20 mouse cellular contexts compared by ENCODE assay signal in genomic region chr6:140360996-140361395, GRCm38 (mm10).
A peak's percentile ranks its signal among the peaks of the same experiment; 100 is the strongest.
DNase-seq lines count a peak whose midpoint lies in the region; ATAC-seq and TF ChIP-seq lines count a peak whose summit lies in the region.
"Had no signal": no experiment of that assay in that cellular context is flagged by ENCODE, and none has a peak within 500 bp of the region (broad histone marks: within the 10 kb centered on the region; RNA-seq: fewer than 3 reads in every experiment).

No protein-coding gene starts in this region.

- H3K9me3 ChIP-seq in lung, embryonic 14.5 days (ENCODE audit: low read depth, low read length) = no peaks in the 10 kb centered on the region
- H3K9me3 ChIP-seq in kidney, embryonic 14.5 days (ENCODE audit: control insufficient read depth, low read length) = no peaks in the 10 kb centered on the region
- H3K9me3 ChIP-seq: forebrain, embryonic 10.5 days; hindbrain, embryonic 15.5 days; limb, embryonic 15.5 days; neural tube, embryonic 13.5 days had no signal

- H3K9ac ChIP-seq in lung, embryonic 14.5 days = no peak overlapping the region
- no peak overlapping the region for H3K9ac ChIP-seq in kidney, embryonic 14.5 days (ENCODE audit: low read depth, low read length)
- H3K9ac ChIP-seq: hindbrain, embryonic 15.5 days; limb, embryonic 15.5 days; liver, postnatal 0 days; neural tube, embryonic 13.5 days had no signal

- H3K27ac ChIP-seq in lung, embryonic 14.5 days (ENCODE audit: low read depth) = no peak overlapping the region
- no peak overlapping the region for H3K27ac ChIP-seq in kidney, embryonic 14.5 days (ENCODE audit: low read depth, low read length)
- H3K27ac ChIP-seq: forebrain, embryonic 10.5 days; heart, adult 2 months; hindbrain, embryonic 15.5 days; limb, embryonic 15.5 days; neural tube, embryonic 13.5 days had no signal

- DNase-seq in lung, embryonic 14.5 days = peak; percentile 27
- no peak for DNase-seq in lung, adult 2 months
- peak; percentile 86 for DNase-seq in brain, adult 2 months (ENCODE audit: low read depth, low spot score)
- peak; percentile 8 to 16 for DNase-seq in frontal cortex, postnatal 25 days (ENCODE audit: low spot score in 2 of 2)
- DNase-seq in right cerebral cortex, postnatal 10 days (ENCODE audit: low spot score in 2 of 2) = peak; percentile 44 to 81
- no peak for DNase-seq in kidney, postnatal 36 days
- DNase-seq: adrenal gland, postnatal 14 days; cerebellum, adult 9-10 months; gastrocnemius, postnatal 10 days; heart, adult 2 months; heart, postnatal 10 days; kidney, adult 11 months; liver, postnatal 0 days; thymus, adult 18-20 months had no signal

- H3K36me3 ChIP-seq in lung, embryonic 14.5 days (ENCODE audit: insufficient read depth) = no peaks in the 10 kb centered on the region
- no peaks in the 10 kb centered on the region for H3K36me3 ChIP-seq in kidney, embryonic 14.5 days (ENCODE audit: control insufficient read depth, insufficient read depth, low read length)
- H3K36me3 ChIP-seq: forebrain, embryonic 10.5 days; hindbrain, embryonic 15.5 days; limb, embryonic 15.5 days; neural tube, embryonic 13.5 days had no signal

- no peak overlapping the region for H3K4me3 ChIP-seq in lung, embryonic 14.5 days (ENCODE audit: low read depth, low read length)
- H3K4me3 ChIP-seq in lung, adult 2 months (replicated peaks; ENCODE audit: extremely low read depth, low read depth, low read length) = no peak overlapping the region
- no peak overlapping the region for H3K4me3 ChIP-seq in kidney, embryonic 14.5 days (ENCODE audit: low read length)
- H3K4me3 ChIP-seq: forebrain, embryonic 10.5 days; heart, adult 2 months; hindbrain, embryonic 15.5 days; limb, embryonic 15.5 days; neural tube, embryonic 13.5 days had no signal

- no peaks in the 10 kb centered on the region for H3K4me1 ChIP-seq in lung, embryonic 14.5 days (ENCODE audit: insufficient read depth)
- no peaks in the 10 kb centered on the region for H3K4me1 ChIP-seq in lung, adult 2 months (ENCODE audit: control insufficient read depth, insufficient read depth, low read length)
- no peaks in the 10 kb centered on the region for H3K4me1 ChIP-seq in kidney, embryonic 14.5 days (ENCODE audit: control insufficient read depth, insufficient read depth, low read length)
- H3K4me1 ChIP-seq: hindbrain, embryonic 15.5 days; limb, embryonic 15.5 days; neural tube, embryonic 13.5 days had no signal

- no peaks in the 10 kb centered on the region for H3K27me3 ChIP-seq in lung, embryonic 14.5 days (ENCODE audit: insufficient read depth, low read length)
- H3K27me3 ChIP-seq in kidney, embryonic 14.5 days (ENCODE audit: control insufficient read depth, insufficient read depth, low read length) = no peaks in the 10 kb centered on the region
- H3K27me3 ChIP-seq: hindbrain, embryonic 15.5 days; limb, embryonic 15.5 days; neural tube, embryonic 13.5 days had no signal

- TF ChIP-seq CTCF in lung, embryonic 14.5 days (IDR thresholded peaks at IDR 0.05; ENCODE audit: low read depth) = no peak
- no peak for TF ChIP-seq CTCF in lung, adult 2 months (IDR thresholded peaks at IDR 0.05; ENCODE audit: insufficient read depth, low read length)

- 73% methylated on average over 4 of the region's 4 CpGs for WGBS in lung, embryonic 14.5 days
- WGBS in lung, adult 2 months = 71% methylated on average over 4 of the region's 4 CpGs
- WGBS in kidney, embryonic 14.5 days = 81% methylated on average over 4 of the region's 4 CpGs

- ATAC-seq in lung, embryonic 14.5 days (ENCODE audit: insufficient read depth) = no peak
- no peak for ATAC-seq in kidney, embryonic 14.5 days (ENCODE audit: low FRiP score, low TSS enrichment)
- ATAC-seq: CD4-positive, CD25-positive, alpha-beta regulatory T cell, adult 4 months; liver, postnatal 0 days had no signal

- no peak overlapping the region for H3K4me2 ChIP-seq in lung, embryonic 14.5 days
- no peak overlapping the region for H3K4me2 ChIP-seq in kidney, embryonic 14.5 days (replicated peaks; ENCODE audit: low read depth, low read length)
- H3K4me2 ChIP-seq: hindbrain, embryonic 15.5 days; limb, embryonic 15.5 days; neural tube, embryonic 13.5 days had no signal

- no peak for TF ChIP-seq POLR2A in lung, adult 2 months (IDR thresholded peaks at IDR 0.05; ENCODE audit: borderline replicate concordance, extremely low read depth, low read depth, low read length)

Comparison
In these comparisons a context has a peak if more than half of its experiments do, and no peak if none do; other contexts are left out.
1. DNase-seq: peak in lung, embryonic 14.5 days (single experiment), brain, adult 2 months (single experiment), frontal cortex, postnatal 25 days (2 of 2) and right cerebral cortex, postnatal 10 days (2 of 2); none in lung, adult 2 months (single experiment) and kidney, postnatal 36 days (0 of 2).